Mouse (Mus musculus) embryonic facial prominence, embryonic 14.5 days (tissue): ENCODE measurements at regions not wholly inside any gene's neighbourhood (a gene's known extent, or its start where the extent isn't known, plus 50 kb on each side); places are given as distances from the start of the nearest gene placed in this dataset.

Experiments used
- ATAC-seq: fragments of 200-750 bp; cut with Nextera tagmentation; 2 replicates; pipeline ENCODE4 v1.8.0; 2017; ENCODE audit warnings: low read depth, moderate number of reproducible peaks, moderate TSS enrichment
- DNase-seq: peaks from one replicate; pipeline ENCODE4 v3.0.0-alpha.2; 2015; ENCODE audit warnings: low spot score
- H3K27ac ChIP-seq: fragments of 300-500 bp; sonication (generic); replicated peaks from 2 replicates; pipeline ENCODE4 v1.5.1; 2014; ENCODE audit warnings: low read depth, mild to moderate bottlenecking, low read length, moderate library complexity
- H3K27me3 ChIP-seq: fragments of 300-500 bp; sonication (generic); replicated peaks from 2 replicates; pipeline ENCODE4 v1.6.1; 2014; ENCODE audit warnings: low read length; ENCODE audit not compliant: control insufficient read depth, insufficient read depth
- H3K36me3 ChIP-seq: fragments of 300-500 bp; sonication (generic); 2 replicates; pipeline ENCODE4 v1.6.1; 2014; ENCODE audit warnings: low read length, mixed read lengths; ENCODE audit not compliant: control insufficient read depth, insufficient read depth
- H3K4me1 ChIP-seq: fragments of 300-500 bp; sonication (generic); 2 replicates; pipeline ENCODE4 v1.6.1; 2014; ENCODE audit warnings: antibody characterized with exemption, low read length; ENCODE audit not compliant: control insufficient read depth, insufficient read depth
- H3K4me2 ChIP-seq: fragments of 300-500 bp; sonication (generic); 2 replicates; pipeline ENCODE4 v1.6.1; 2014; ENCODE audit warnings: low read depth, mild to moderate bottlenecking, low read length, moderate library complexity, mixed read lengths
- H3K4me3 ChIP-seq: fragments of 300-500 bp; sonication (generic); 2 replicates; pipeline ENCODE4 v1.5.1; 2014; ENCODE audit warnings: low read depth, mild to moderate bottlenecking, low read length
- H3K9ac ChIP-seq: fragments of 300-500 bp; sonication (generic); 2 replicates; pipeline ENCODE4 v1.6.1; 2014; ENCODE audit warnings: low read depth, mild to moderate bottlenecking, low read length, moderate library complexity, mixed read lengths
- H3K9me3 ChIP-seq: fragments of 300-500 bp; sonication (generic); 2 replicates; pipeline ENCODE4 v1.6.1; 2016; ENCODE audit warnings: low read length; ENCODE audit not compliant: control insufficient read depth
- WGBS: fragments of 180-500 bp; shearing (Covaris S2); extraction: QIAGEN DNeasy Blood & Tissue Kit; methylation state at CpG from one replicate; pipeline ENCODE4 v1.1.7; 2014; 5-methylcytosine and 5-hydroxymethylcytosine counted together

- no peak overlapping the region for H3K27ac ChIP-seq
- H3K4me2 ChIP-seq: no peak overlapping the region
- ATAC-seq (no peak), DNase-seq (no peak)
- no peak overlapping the region for H3K4me3 ChIP-seq
- 65% methylated on average over 1 of the region's 1 CpGs for WGBS
- no peaks in the 10 kb centered on the region for H3K4me1 ChIP-seq
- H3K36me3 ChIP-seq: no peaks in the 10 kb centered on the region
- no peak overlapping the region for H3K9ac ChIP-seq
- no peaks in the 10 kb centered on the region for H3K27me3 ChIP-seq
- H3K9me3 ChIP-seq: no peaks in the 10 kb centered on the region
These were observed 1786.5 kb downstream of the Olfm4 start for GRCm38 (mm10) chr14:81770421-81770820.

- Histone ChIP-seq H3K9me3 (no peaks in the 10 kb centered on the region), H3K27ac (no peak overlapping the region), H3K9ac (no peak overlapping the region), H3K4me1 (no peaks in the 10 kb centered on the region), H3K36me3 (no peaks in the 10 kb centered on the region), H3K4me2 (no peak overlapping the region), H3K4me3 (no peak overlapping the region), H3K27me3 (no peaks in the 10 kb centered on the region)
- ATAC-seq (no peak), DNase-seq (no peak)
- WGBS: 91% methylated on average over 1 of the region's 1 CpGs
These were observed 1787.9 kb downstream of the Olfm4 start for GRCm38 (mm10) chr14:81771826-81772225.

GRCm38 (mm10) chr14:81788859-81789258 lies 1805.0 kb downstream of the Olfm4 start:
- Histone ChIP-seq H3K36me3 (no peaks in the 10 kb centered on the region), H3K27ac (no peak overlapping the region), H3K4me1 (no peaks in the 10 kb centered on the region), H3K9ac (no peak overlapping the region), H3K27me3 (no peaks in the 10 kb centered on the region), H3K9me3 (no peaks in the 10 kb centered on the region), H3K4me2 (no peak overlapping the region), H3K4me3 (no peak overlapping the region)
- ATAC-seq (no peak), DNase-seq (no peak)
- 73% methylated on average over 2 of the region's 2 CpGs for WGBS

GRCm38 (mm10) chr14:81823786-81824185 lies 1839.9 kb downstream of the Olfm4 start:
- H3K36me3 ChIP-seq: no peaks in the 10 kb centered on the region
- no peak for DNase-seq
- no peaks in the 10 kb centered on the region for H3K27me3 ChIP-seq
- no peak for ATAC-seq
- no peak overlapping the region for H3K4me2 ChIP-seq
- H3K27ac ChIP-seq: no peak overlapping the region
- 69% methylated on average over 2 of the region's 2 CpGs for WGBS
- H3K9me3 ChIP-seq: no peaks in the 10 kb centered on the region
- no peak overlapping the region for H3K4me3 ChIP-seq
- no peak overlapping the region for H3K9ac ChIP-seq
- no peaks in the 10 kb centered on the region for H3K4me1 ChIP-seq

- no peak overlapping the region for H3K27ac ChIP-seq
- H3K4me2 ChIP-seq: no peak overlapping the region
- H3K4me3 ChIP-seq: no peak overlapping the region
- DNase-seq: peak; percentile 30
- no peaks in the 10 kb centered on the region for H3K36me3 ChIP-seq
- no peak for ATAC-seq
- no peaks in the 10 kb centered on the region for H3K27me3 ChIP-seq
- no peaks in the 10 kb centered on the region for H3K9me3 ChIP-seq
- H3K4me1 ChIP-seq: no peaks in the 10 kb centered on the region
- 37% methylated on average over 2 of the region's 2 CpGs for WGBS
- H3K9ac ChIP-seq: no peak overlapping the region
These were observed 1874.7 kb downstream of the Olfm4 start for GRCm38 (mm10) chr14:81858617-81859016.

- H3K27ac ChIP-seq: no peak overlapping the region
- H3K4me2 ChIP-seq: no peak overlapping the region
- H3K4me1 ChIP-seq: no peaks in the 10 kb centered on the region
- H3K36me3 ChIP-seq: no peaks in the 10 kb centered on the region
- no peaks in the 10 kb centered on the region for H3K27me3 ChIP-seq
- WGBS: 79% methylated on average over 1 of the region's 1 CpGs
- no peak overlapping the region for H3K4me3 ChIP-seq
- peak; percentile 11 for DNase-seq
- H3K9me3 ChIP-seq: no peaks in the 10 kb centered on the region
- no peak; the same call in 1 of the 2 replicates for ATAC-seq
- no peak overlapping the region for H3K9ac ChIP-seq
These were observed 1886.5 kb downstream of the Olfm4 start for GRCm38 (mm10) chr14:81870388-81870787.
